Mouse (Mus musculus): Measurements from ENCODE around the gene Fam198a. TPM values are rescaled to one million over a fixed set of nuclear protein-coding genes. Genes with fewer than 3 reads are reported as not detected.
"Not testable (repeated sequence)": the region's sequence is repeated elsewhere in the genome, so short reads cannot be mapped to it uniquely, and the experiment has no call there.

Fam198a gene
- polyA plus RNA-seq, 1 experiment from 2014 or later, result 2.5 TPM

DNA sequence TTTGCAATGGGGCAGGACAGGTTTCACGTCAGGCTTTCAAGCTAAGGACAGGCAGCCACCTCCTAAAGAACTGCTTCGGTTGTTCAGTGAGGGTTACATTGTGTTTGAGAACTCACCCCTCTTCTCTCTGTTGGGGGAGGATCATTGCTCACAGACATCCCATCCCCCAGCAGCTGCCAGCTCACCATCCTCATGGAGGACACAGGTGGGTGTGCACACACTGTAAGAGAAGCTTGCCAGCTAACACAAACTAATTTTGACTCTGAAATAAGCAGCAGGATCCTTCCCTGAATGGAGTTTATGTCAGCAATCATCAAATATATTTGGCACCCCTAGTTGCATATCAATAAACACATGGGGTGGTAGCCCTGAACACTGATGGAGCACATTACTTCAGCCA is 62.0 kb downstream of the Fam198a start:
- H3K27me3 ChIP-seq, result no peaks in the 10 kb centered on the region
- no peak overlapping the region for H3K4me2 ChIP-seq
- H3K36me3 ChIP-seq, result no peaks in the 10 kb centered on the region
- no peak for ATAC-seq (ENCODE audit: borderline replicate concordance, extremely low read depth, low FRiP score, low TSS enrichment)
- H3K27ac ChIP-seq, result no peak overlapping the region
- no peak overlapping the region for H3K4me3 ChIP-seq
- no peaks in the 10 kb centered on the region for H3K9me3 ChIP-seq
- 74% methylated on average over 2 of the region's 2 CpGs for WGBS
- H3K4me1 ChIP-seq, result no peaks in the 10 kb centered on the region
- H3K9ac ChIP-seq, result no peak overlapping the region

DNA sequence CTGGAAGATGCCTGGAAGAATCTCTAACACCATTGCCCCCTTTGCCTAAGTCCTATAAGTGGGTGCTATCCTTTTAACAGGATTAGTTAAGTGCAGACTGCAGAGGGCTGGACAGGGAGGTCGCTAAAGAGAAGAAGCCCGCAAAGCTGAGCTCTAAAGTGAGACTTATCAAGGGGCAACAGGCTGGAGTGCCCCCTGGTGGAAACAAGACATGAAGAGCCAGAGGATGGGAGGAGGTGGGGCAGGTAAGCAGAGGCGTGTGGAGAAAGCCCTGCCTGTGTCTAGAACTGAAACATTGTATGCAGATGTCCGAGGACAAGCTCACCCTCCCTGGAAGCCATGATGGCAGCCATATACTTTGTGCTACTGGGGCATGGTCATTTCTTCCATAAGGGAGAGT is 62.8 kb downstream of the Fam198a start:
- ATAC-seq (ENCODE audit: borderline replicate concordance, extremely low read depth, low FRiP score, low TSS enrichment), result no peak
- H3K4me3 ChIP-seq, result no peak overlapping the region
- H3K4me1 ChIP-seq, result no peaks in the 10 kb centered on the region
- no peak overlapping the region for H3K9ac ChIP-seq
- no peaks in the 10 kb centered on the region for H3K9me3 ChIP-seq
- H3K36me3 ChIP-seq, result no peaks in the 10 kb centered on the region
- no peaks in the 10 kb centered on the region for H3K27me3 ChIP-seq
- no peak overlapping the region for H3K4me2 ChIP-seq
- H3K27ac ChIP-seq, result no peak overlapping the region
- WGBS, result 64% methylated on average over 4 of the region's 4 CpGs

DNA sequence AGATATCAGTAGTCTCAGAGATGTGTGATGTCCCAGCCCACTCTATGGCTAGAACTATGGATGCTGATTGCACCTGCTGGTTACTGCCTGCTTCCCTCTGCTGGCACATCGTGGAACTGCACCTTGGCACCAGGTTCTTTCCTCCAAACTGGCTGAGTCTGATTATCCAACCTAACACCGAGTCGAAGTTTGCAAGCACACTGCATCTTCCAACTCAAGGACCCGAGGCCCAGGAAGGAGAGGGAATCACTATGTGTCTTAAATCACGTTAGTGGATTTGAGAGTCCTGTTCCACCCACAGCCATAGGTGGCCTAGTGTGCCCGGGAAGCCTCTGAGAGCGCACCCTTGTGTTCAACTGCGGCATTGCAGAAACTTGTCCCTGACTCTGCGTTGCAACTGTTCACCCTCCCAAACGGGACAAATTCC is 63.5 kb downstream of the Fam198a start:
- ATAC-seq (ENCODE audit: borderline replicate concordance, extremely low read depth, low FRiP score, low TSS enrichment), result no peak
- Histone ChIP-seq H3K27ac (no peak overlapping the region), H3K9ac (no peak overlapping the region), H3K4me2 (no peak overlapping the region; the same call in 1 of the 2 replicates), H3K27me3 (no peaks in the 10 kb centered on the region), H3K4me1 (peaks cover 5% of the 10 kb centered on the region), H3K4me3 (no peak overlapping the region), H3K36me3 (no peaks in the 10 kb centered on the region), H3K9me3 (no peaks in the 10 kb centered on the region)
- WGBS, result 10% methylated on average over 10 of the region's 10 CpGs

DNA sequence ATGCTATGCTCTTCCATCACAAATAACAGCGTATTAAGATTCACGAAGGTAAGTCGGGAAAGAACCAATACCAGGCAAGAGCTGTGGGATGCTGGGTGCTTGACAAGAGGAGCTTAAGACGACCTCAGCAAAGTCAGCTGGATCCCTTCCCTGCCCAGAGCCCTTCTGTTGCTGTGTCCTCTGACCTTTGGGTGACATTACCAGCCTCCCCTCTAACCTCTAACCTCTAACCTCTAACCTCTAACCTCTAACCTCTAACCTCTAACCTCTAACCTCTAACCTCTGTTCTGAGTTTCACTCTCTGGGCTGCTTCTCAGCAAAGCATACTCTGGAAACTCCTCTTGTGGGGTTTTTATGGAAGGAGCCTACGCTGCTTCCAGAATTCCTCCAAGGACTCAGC is 67.3 kb downstream of the Fam198a start:
- WGBS, result 80% methylated on average over 5 of the region's 5 CpGs
- Histone ChIP-seq H3K9ac (no peak overlapping the region), H3K4me3 (no peak overlapping the region), H3K4me1 (peaks cover 8% of the 10 kb centered on the region), H3K4me2 (no peak overlapping the region), H3K27me3 (no peaks in the 10 kb centered on the region), H3K9me3 (no peaks in the 10 kb centered on the region), H3K27ac (no peak overlapping the region), H3K36me3 (no peaks in the 10 kb centered on the region)
- no peak for ATAC-seq (ENCODE audit: borderline replicate concordance, extremely low read depth, low FRiP score, low TSS enrichment)

DNA sequence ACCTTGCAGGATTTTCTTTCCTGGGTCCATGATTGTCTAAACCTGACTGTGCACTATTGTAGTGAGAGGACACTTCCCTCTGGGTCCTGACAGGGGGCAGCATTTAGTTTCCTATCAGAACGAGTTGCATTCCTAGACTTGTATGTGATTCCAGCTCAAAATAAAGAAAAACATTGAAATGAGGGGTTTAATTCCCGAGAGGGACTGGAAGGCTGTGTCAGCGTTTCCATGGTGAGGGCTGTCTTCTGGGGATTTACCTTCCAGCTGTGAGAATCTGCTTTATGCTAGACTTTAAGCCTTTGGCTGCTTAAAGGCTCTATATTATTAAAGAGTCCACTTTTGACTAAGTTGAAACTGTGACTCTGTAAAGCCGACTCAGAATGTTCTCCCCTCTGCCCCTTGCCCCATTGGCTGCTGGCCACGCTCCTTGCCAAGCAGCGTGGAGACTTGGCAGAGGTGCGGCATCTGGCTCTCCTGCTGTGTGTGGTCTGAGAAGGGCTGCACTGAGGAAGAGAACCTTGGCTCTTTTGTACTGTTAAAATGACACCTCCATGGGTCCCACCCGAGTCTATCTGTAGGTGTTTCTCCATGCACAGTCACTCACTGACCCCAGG is 68.1 kb downstream of the Fam198a start:
- H3K4me1 ChIP-seq, result peaks cover 13% of the 10 kb centered on the region
- H3K4me3 ChIP-seq, result no peak overlapping the region; the same call in 1 of the 2 replicates
- H3K9ac ChIP-seq, result no peak overlapping the region
- H3K36me3 ChIP-seq, result no peaks in the 10 kb centered on the region
- 0 out of 2 replicates have a peak overlapping the region, but pooled peaks have one; percentile 11 for H3K27ac ChIP-seq
- H3K4me2 ChIP-seq, result peak overlapping the region; percentile 28; the same call in 1 of the 2 replicates
- peak; percentile 62; the same call in 1 of the 2 replicates for ATAC-seq (ENCODE audit: borderline replicate concordance, extremely low read depth, low FRiP score, low TSS enrichment)
- H3K9me3 ChIP-seq, result no peaks in the 10 kb centered on the region
- no peaks in the 10 kb centered on the region for H3K27me3 ChIP-seq
- WGBS, result 14% methylated on average over 8 of the region's 8 CpGs

DNA sequence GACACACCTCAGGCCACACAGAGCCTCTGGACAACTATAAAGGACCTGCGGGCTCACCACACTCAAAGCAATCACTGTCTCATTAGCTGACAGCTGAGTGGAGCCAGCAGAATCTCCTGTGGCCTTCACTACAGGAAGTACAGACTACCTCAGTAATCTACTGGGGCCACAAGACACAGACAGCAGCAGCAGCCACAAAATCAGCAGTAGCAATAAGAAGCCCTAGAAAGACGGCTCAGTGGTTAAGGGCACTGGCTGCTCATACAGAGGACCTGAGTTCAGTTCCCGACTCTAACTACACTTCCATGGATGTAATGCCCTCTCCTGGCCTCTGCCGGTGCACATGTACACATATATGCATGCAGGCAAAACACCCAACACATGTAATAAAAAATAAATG is 69.5 kb downstream of the Fam198a start:
- no peaks in the 10 kb centered on the region for H3K27me3 ChIP-seq
- 77% methylated on average over 4 of the region's 4 CpGs for WGBS
- no peak for ATAC-seq (ENCODE audit: borderline replicate concordance, extremely low read depth, low FRiP score, low TSS enrichment)
- H3K9me3 ChIP-seq, result no peaks in the 10 kb centered on the region
- H3K27ac ChIP-seq, result no peak overlapping the region
- no peak overlapping the region for H3K4me3 ChIP-seq
- H3K4me2 ChIP-seq, result no peak overlapping the region
- peaks cover 18% of the 10 kb centered on the region for H3K4me1 ChIP-seq
- H3K36me3 ChIP-seq, result no peaks in the 10 kb centered on the region
- H3K9ac ChIP-seq, result no peak overlapping the region

DNA sequence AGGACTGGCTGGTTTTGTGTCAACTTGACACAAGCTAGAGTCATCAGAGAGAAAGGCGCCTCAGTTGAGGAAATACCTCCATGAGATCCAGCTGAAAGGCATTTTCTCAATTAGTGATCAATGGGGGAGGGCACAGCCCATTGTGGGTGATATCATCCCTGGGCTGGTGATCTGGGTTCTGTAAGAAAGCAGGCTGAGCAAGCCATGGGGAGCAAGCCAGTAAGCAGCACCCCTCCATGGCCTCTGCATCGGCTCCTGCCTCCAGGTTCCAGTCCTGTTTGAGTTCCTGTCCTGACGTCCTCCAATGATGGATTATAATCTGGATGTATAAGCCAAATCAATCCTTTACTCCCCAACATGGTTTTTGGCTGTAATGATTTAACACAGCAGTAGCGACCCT is 70.4 kb downstream of the Fam198a start:
- H3K4me3 ChIP-seq; H3K9ac ChIP-seq; H3K27ac ChIP-seq; ATAC-seq (ENCODE audit: borderline replicate concordance, extremely low read depth, low FRiP score, low TSS enrichment); H3K9me3 ChIP-seq; H3K36me3 ChIP-seq; H3K4me2 ChIP-seq; H3K27me3 ChIP-seq: not testable (repeated sequence)
- WGBS, result 82% methylated on average over 4 of the region's 4 CpGs
- H3K4me1 ChIP-seq, result peaks cover 18% of the 10 kb centered on the region

DNA sequence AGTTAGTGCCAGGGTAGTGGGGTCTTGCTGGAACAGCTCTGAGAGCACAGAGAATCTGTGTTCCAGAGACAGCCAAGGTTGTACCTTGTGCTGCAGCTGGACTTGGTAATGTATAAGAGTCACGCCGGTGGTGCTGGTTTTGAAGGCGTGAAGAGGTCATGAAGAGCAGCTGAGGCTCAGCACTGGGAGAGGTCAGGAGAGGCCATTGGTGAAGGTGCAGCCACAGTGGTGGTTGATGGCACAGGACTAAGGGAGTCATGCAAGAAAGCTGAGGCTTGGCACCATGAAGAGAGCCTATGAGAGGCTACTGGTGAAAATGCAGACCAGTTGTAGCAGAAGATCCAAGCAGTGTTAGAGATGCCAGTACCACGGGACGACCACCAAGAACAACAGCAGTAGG is 70.8 kb downstream of the Fam198a start:
- Histone ChIP-seq H3K9ac (no peak overlapping the region), H3K36me3 (no peaks in the 10 kb centered on the region), H3K4me3 (no peak overlapping the region), H3K4me2 (no peak overlapping the region), H3K4me1 (peaks cover 18% of the 10 kb centered on the region), H3K27ac (no peak overlapping the region), H3K27me3 (no peaks in the 10 kb centered on the region), H3K9me3 (no peaks in the 10 kb centered on the region)
- WGBS, result 91% methylated on average over 5 of the region's 5 CpGs
- no peak for ATAC-seq (ENCODE audit: borderline replicate concordance, extremely low read depth, low FRiP score, low TSS enrichment)

DNA sequence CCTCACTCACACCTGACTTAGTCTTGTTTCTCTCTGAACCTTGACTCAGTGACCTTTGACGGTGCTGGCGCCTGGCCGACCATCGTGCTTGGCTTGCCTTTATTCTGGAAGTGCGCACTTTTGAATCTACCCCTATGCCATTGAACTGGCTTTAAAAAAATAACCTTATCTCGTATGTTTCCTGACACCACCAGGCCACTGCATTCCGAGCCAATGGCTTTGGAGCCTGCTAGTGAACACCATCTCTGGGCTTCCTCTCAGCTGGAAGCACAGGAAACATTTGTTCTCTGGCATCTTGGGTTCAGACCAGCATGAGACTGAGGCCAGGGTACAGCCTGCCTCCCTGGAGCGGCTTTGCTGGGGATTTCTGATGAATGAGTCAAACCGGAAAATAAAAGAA is 72.0 kb downstream of the Fam198a start:
- peak; percentile 47 for ATAC-seq (ENCODE audit: borderline replicate concordance, extremely low read depth, low FRiP score, low TSS enrichment)
- H3K36me3 ChIP-seq, result no peaks in the 10 kb centered on the region
- 29% methylated on average over 9 of the region's 9 CpGs for WGBS
- H3K4me3 ChIP-seq, result no peak overlapping the region
- H3K4me1 ChIP-seq, result peaks cover 28% of the 10 kb centered on the region
- no peak overlapping the region for H3K4me2 ChIP-seq
- peak overlapping the region; percentile 73 for H3K27ac ChIP-seq
- H3K9ac ChIP-seq, result no peak overlapping the region
- no peaks in the 10 kb centered on the region for H3K27me3 ChIP-seq
- H3K9me3 ChIP-seq, result no peaks in the 10 kb centered on the region

DNA sequence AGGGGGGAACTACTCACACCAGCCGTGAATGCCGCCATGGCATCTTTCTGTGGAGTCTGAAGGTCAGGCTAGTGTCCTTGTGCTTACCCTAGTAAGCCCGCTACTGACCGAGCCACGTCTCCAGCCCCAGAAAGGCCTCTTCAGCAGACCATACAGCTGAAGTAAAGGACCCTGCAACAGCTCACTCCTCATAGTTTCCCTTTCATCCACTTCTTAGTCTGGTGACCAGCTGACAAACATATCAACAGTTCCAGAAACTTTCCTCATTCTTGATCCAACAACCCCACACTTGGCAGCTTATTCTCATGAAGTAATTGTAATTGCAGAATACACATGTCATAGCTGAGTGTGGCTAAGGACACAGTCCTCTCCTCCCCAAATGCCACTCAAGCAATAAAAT is 73.1 kb downstream of the Fam198a start:
- WGBS, result 62% methylated on average over 5 of the region's 5 CpGs
- Histone ChIP-seq H3K9ac (no peak overlapping the region), H3K36me3 (no peaks in the 10 kb centered on the region), H3K4me2 (no peak overlapping the region), H3K27ac (peak overlapping the region; percentile 23; the same call in 1 of the 2 replicates), H3K27me3 (no peaks in the 10 kb centered on the region), H3K9me3 (no peaks in the 10 kb centered on the region), H3K4me1 (peaks cover 33% of the 10 kb centered on the region), H3K4me3 (no peak overlapping the region)
- ATAC-seq (ENCODE audit: borderline replicate concordance, extremely low read depth, low FRiP score, low TSS enrichment), result no peak

DNA sequence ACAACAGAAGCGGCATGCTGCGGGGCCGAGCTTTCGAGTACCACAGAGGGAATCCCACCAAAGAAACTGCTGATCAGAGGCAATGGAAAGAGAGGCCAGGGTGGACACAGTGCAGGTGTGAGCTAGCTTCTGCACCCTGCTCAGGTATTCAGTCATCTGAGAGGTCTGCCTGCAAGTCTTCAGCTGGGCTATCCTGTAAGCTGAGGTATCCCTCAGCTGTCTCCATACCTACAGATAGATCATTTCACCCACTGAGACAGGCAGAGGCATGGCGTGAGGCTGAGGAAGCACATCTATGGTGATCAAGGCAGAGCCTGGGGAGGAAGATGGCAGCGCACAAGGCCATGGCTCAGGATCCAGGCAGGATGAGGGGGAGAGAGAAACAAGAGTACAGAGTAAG is 73.6 kb downstream of the Fam198a start:
- H3K27me3 ChIP-seq, result no peaks in the 10 kb centered on the region
- no peaks in the 10 kb centered on the region for H3K9me3 ChIP-seq
- no peaks in the 10 kb centered on the region for H3K36me3 ChIP-seq
- no peak overlapping the region for H3K27ac ChIP-seq
- H3K4me2 ChIP-seq, result no peak overlapping the region
- H3K4me1 ChIP-seq, result peaks cover 28% of the 10 kb centered on the region
- H3K9ac ChIP-seq, result no peak overlapping the region
- no peak for ATAC-seq (ENCODE audit: borderline replicate concordance, extremely low read depth, low FRiP score, low TSS enrichment)
- no peak overlapping the region for H3K4me3 ChIP-seq
- WGBS, result 90% methylated on average over 6 of the region's 6 CpGs

DNA sequence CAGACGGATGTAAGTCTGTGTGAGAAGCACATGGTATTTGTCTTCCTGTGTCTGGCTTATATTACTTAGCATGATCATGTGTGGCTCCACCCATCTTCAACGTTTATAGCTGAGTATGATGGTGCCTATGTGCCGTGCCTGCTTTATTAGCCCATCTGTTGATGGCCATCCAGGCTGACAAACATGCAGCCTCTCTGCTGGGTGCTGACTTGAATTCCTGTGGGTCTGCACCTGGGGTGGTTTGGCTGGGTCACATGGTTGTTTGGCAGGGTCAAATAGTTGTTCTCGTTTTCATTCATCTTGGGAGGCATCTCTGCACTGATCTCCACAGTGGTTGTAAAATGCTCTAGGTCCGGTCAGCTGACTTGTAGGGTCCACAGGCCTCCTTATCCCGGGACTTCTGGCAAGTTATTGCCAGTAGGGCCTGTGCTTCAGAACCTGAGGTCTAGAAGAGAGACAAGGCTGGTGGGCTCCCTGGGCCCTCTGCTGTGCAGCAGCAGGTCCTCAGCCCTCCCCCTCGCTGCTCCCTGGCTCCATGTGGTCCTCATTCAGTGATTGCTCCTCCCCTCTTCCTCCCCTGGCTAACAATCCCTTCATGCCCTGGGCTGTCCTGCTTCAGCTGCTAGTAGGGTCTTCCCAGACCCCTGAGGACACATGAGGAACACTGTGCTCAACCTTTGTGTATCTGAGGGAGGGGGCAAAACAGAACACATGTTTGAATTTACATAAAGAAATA is 75.2 kb downstream of the Fam198a start:
- Histone ChIP-seq H3K4me1 (peaks cover 28% of the 10 kb centered on the region), H3K4me3 (no peak overlapping the region), H3K36me3 (no peaks in the 10 kb centered on the region), H3K27me3 (no peaks in the 10 kb centered on the region), H3K9me3 (no peaks in the 10 kb centered on the region), H3K27ac (peak overlapping the region; percentile 85; the same call in 1 of the 2 replicates), H3K4me2 (no peak overlapping the region), H3K9ac (no peak overlapping the region)
- ATAC-seq (ENCODE audit: borderline replicate concordance, extremely low read depth, low FRiP score, low TSS enrichment), result no peak
- 51% methylated on average over 7 of the region's 7 CpGs for WGBS
